Mouse (Mus musculus) mature B cell (primary cell): ENCODE data around the gene Catsperz.
"Not testable (repeated sequence)": the region's sequence is repeated elsewhere in the genome, so short reads cannot be mapped to it uniquely, and the experiment has no call there.

Source experiments
- in situ Hi-C: fragments of 300-500 bp; cut with MboI; formaldehyde crosslinking; loops from 2 replicates; pipeline ENCODE4 v1.14.3; 2019

Gene Catsperz

GRCm38 (mm10) chr19:6907811-6908540 lies 17.2 kb downstream of the Catsperz start:
- in situ Hi-C loops: no loop called here

- in situ Hi-C loops: no loop called here
Observed at GRCm38 (mm10) chr19:6907094-6907493, 18.1 kb downstream of the Catsperz start.

- in situ Hi-C loops: no loop called here
Observed at GRCm38 (mm10) chr19:6906199-6906598, 19.0 kb downstream of the Catsperz start.

DNA sequence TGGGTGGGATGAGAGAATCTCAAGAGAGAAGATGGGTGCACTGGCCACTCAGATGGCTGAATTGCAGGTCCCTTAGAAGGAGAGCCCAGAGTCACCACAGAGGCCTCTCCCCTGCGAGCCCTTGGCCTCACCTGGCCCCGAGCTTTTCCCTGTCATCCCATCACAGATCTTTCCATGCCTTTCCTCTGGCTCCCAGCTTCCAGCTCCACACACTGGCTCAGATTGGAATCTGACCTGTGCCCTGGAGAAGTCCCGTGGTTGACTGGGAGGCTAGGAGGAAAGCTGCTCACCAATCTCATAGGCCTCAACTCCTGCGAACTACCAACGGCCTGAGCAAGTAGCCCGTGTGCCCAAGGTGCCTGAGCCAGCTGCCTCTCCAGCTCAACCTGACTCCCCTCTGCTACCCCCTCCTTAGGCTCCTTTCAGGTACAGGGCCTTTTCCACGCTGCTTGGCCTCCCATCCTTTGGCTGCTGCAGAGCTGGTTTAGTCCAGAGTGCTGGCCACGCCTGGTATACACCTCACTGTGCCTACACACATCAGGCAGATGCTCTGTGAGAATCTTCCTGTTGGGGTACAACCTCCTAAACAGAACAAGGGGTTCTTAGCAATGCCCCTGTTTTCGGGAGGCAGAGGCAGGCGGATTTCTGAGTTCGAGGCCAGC lies 19.6 kb downstream of the Catsperz start:
- in situ Hi-C loops: no loop called here

- in situ Hi-C loops: no loop called here
Observed at GRCm38 (mm10) chr19:6904846-6905245, 20.3 kb downstream of the Catsperz start.

DNA sequence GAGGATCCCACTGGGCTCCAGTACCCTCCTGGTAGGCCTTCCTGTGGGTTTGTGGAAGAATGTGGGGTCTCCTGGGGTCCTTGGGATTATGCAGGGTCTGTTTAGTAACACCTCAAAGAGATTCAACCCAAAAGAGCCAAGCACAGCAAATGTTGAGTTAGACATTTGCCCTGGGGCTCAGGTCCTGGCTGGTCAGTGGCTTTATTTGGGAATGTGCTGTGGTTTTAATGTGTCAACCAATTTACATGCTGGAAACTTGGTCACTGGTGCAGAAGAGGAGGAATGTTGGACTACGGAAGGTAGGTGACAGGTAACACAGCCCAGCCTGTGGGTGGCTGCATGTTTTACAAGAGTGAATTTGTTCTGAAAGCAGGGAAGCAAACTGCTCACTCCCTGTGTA lies 22.1 kb downstream of the Catsperz start:
- in situ Hi-C loops: no loop called here

GRCm38 (mm10) chr19:6899641-6900040 lies 25.5 kb downstream of the Catsperz start:
- in situ Hi-C loops: no loop called here

DNA sequence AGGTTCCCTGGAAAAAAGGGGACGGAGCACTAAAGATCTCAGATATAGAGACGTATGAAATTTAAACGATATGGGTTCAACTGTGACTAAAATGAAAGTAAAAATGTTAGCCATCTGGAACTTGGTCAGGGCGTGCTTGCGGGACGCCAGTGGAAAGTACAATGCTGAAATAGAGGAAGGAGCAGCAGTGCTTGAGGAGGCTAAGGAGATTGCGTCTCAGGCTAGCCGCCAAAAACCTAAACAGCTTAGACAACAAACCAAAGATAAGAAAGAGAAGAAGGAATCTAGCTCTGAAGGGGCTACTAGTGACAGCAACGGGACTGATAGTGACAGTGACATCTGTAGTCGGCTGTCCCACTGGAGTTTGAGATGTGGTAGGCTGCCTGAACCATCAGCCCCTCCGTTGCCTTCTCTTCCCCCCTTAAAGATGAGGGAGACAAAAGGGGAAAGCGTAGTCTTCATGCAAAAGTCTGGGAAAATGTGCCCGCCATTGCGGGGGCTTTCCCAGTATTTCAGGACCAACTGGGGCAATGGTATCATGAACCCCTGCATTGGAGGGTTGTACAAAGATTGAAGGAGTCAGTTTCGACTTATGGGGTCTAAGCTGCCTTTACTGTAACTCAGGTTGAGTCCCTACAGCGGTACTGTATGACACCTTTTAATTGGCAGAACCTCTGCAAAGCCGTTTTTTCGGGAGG lies 29.4 kb downstream of the Catsperz start:
- in situ Hi-C loops: not testable (repeated sequence)

GRCm38 (mm10) chr19:6893731-6894451 lies 31.3 kb downstream of the Catsperz start:
- in situ Hi-C loops: no loop called here

GRCm38 (mm10) chr19:6892512-6892911 lies 32.7 kb downstream of the Catsperz start:
- in situ Hi-C loops: no loop called here

DNA sequence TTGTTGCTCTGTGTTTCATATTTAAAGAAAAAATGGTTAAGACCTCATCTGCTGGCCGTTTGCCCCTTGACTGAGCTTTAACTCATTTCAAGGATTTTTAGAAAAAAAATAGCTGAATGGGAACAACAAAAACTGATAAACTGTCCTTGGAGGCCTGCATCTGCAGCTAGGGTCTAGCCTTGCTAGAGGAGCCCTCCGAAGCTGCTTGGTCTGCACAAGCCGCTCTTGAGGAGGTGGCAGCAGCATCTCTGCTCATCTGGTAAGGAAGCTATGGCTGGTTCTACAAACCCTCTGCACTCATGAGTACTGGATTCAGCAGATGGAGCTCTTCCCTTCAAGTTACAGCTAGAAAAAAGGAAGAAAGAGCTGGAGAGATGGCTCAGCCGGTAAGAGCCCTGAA lies 47.2 kb downstream of the Catsperz start:
- in situ Hi-C loops: no loop called here

DNA sequence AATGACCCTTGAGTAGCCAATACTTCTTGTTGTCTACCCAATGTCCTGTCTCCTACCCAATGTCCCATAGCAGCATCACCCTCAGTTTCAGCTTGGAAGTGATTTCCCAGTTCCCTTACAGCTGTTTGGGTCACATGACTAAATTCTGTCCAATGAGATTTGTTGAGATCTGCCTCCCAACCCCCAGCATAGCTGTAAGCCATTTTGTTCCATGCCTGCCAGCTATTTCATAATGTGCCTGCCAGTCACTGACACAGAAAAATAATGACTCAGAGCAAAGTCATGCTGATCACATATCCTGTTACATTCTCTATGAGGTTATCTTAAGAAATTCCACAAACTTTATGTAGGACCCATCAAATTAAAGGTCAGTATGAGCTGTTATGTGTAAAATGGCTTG lies 48.4 kb downstream of the Catsperz start:
- in situ Hi-C loops: no loop called here

GRCm38 (mm10) chr19:6875834-6876233 lies 49.3 kb downstream of the Catsperz start:
- in situ Hi-C loops: no loop called here

DNA sequence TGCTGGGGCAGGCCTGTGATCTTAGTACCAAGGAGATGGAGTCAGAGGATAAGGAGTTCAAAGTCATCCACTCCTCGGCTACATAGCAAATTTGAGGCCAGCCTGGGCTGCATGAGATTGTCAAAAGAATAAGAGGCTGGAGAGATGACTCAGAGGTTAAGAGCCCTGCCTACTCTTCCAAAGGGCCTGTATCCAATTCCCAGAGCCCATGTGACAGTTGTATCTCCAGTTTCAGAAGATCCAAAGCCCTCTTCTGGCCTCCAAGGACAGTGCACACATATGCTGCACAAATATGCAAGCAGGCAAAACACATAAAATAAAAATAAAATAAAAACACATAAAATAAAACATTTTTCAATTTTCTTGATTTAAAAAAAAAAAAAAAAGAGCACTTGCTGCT lies 50.9 kb downstream of the Catsperz start:
- in situ Hi-C loops: no loop called here

GRCm38 (mm10) chr19:6872701-6873100 lies 52.5 kb downstream of the Catsperz start:
- in situ Hi-C loops: no loop called here
